Comparison of ENCODE assay signal across 29 mouse cellular contexts in the genomic region with DNA sequence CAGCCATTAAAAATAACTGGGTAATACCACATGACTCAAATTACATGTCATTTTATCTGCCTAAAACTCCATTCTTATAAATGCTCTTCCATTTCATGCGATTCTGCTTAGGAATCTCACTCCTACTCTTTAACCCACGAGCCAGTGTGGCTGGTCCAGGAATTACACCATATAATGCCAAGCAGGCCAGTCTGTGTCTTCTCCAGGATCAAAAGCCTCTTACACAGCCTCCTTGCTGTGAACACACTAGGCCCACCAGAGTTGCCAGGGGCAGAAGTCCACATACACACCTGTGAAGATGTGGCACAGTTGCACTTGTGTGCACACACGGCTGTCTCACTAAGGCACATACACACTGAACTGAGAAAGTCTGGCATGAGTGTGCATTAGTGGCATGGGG. TPM values are rescaled to one million over a fixed set of nuclear protein-coding genes. Genes with fewer than 3 reads are reported as not detected.
DNase-seq lines count a peak whose midpoint lies in the region; ATAC-seq and TF ChIP-seq lines count a peak whose summit lies in the region.
"Had no signal": no experiment of that assay in that cellular context is flagged by ENCODE, and none has a peak within 500 bp of the region (broad histone marks: within the 10 kb centered on the region; RNA-seq: fewer than 3 reads in every experiment).

No protein-coding gene starts in this region.

- ATAC-seq in cerebellum, adult (ENCODE audit: insufficient number of reproducible peaks, low FRiP score, low TSS enrichment): peak; percentile 27
- no peak for ATAC-seq in kidney, embryonic 16.5 days (ENCODE audit: low FRiP score, low TSS enrichment)
- ATAC-seq: activated CD4-positive, CD25-positive, alpha-beta regulatory T cell, adult 4 months; intestine, embryonic 15.5 days had no signal

- peak; percentile 40 for TF ChIP-seq CTCF in layer of hippocampus, adult 2 months (conservative IDR thresholded peaks at IDR 0.05)
- TF ChIP-seq CTCF in cerebellum, adult 2 months (IDR thresholded peaks at IDR 0.05; ENCODE audit: borderline replicate concordance, insufficient read depth, low read depth, low read length): no peak

- peaks cover 12% of the 10 kb centered on the region for H3K4me1 ChIP-seq in cerebellum, adult 2 months (ENCODE audit: control insufficient read depth, insufficient read depth, low read length)
- no peaks in the 10 kb centered on the region for H3K4me1 ChIP-seq in kidney, embryonic 16.5 days (ENCODE audit: insufficient read depth, low read length)
- H3K4me1 ChIP-seq: embryonic facial prominence, embryonic 13.5 days; hindbrain, embryonic 13.5 days; intestine, embryonic 15.5 days; lung, embryonic 15.5 days; midbrain, embryonic 12.5 days; stomach, embryonic 15.5 days had no signal

- DNase-seq in cerebellum, postnatal 4 days (ENCODE audit: low spot score in 2 of 2): no peak
- no peak for DNase-seq in layer of hippocampus, adult 2 months (ENCODE audit: low spot score in 2 of 2)
- no peak for DNase-seq in layer of hippocampus, postnatal 25 days (ENCODE audit: extremely low spot score in 1 of 2, low spot score in 1 of 2)
- DNase-seq in cerebellum, adult 2 months: peak; percentile 30 to 31
- peak; percentile 22 to 38 for DNase-seq in cerebellum, postnatal 25 days
- no peak for DNase-seq in gastrocnemius, postnatal 10 days
- DNase-seq: adrenal gland, postnatal 10 days; embryo, embryonic 11 days; kidney, adult 9 months; kidney, postnatal 25 days; lung, postnatal 4 days; thymus, adult 18-20 months; thymus, postnatal 36 days had no signal

- H3K9me3 ChIP-seq in kidney, embryonic 16.5 days (ENCODE audit: low read length): no peaks in the 10 kb centered on the region
- H3K9me3 ChIP-seq: embryonic facial prominence, embryonic 13.5 days; hindbrain, embryonic 13.5 days; intestine, embryonic 15.5 days; limb, embryonic 15.5 days; lung, embryonic 15.5 days; midbrain, embryonic 12.5 days; stomach, embryonic 15.5 days had no signal

- no peaks in the 10 kb centered on the region for H3K36me3 ChIP-seq in kidney, embryonic 16.5 days (ENCODE audit: insufficient read depth, low read length)
- H3K36me3 ChIP-seq: embryonic facial prominence, embryonic 13.5 days; hindbrain, embryonic 13.5 days; intestine, embryonic 15.5 days; limb, embryonic 15.5 days; lung, embryonic 15.5 days; midbrain, embryonic 12.5 days; stomach, embryonic 15.5 days had no signal

- WGBS in cerebellum, adult 2 months: 28% methylated on average over 3 of the region's 3 CpGs
- WGBS in kidney, embryonic 16.5 days: 82% methylated on average over 3 of the region's 3 CpGs

- no peak overlapping the region for H3K9ac ChIP-seq in kidney, embryonic 16.5 days (replicated peaks; ENCODE audit: low read length)
- H3K9ac ChIP-seq: embryonic facial prominence, embryonic 13.5 days; hindbrain, embryonic 13.5 days; intestine, embryonic 15.5 days; limb, embryonic 15.5 days; liver, embryonic 14.5 days; lung, embryonic 15.5 days; midbrain, embryonic 12.5 days; stomach, embryonic 15.5 days had no signal

- H3K4me3 ChIP-seq in layer of hippocampus, adult 2 months: no peak overlapping the region
- no peak overlapping the region for H3K4me3 ChIP-seq in cerebellum, adult 2 months (replicated peaks; ENCODE audit: insufficient read depth, low read depth, low read length)
- no peak overlapping the region for H3K4me3 ChIP-seq in kidney, embryonic 16.5 days (ENCODE audit: low read length)
- H3K4me3 ChIP-seq: embryonic facial prominence, embryonic 13.5 days; erythroblast, embryonic 14.5 days; hindbrain, embryonic 13.5 days; intestine, embryonic 15.5 days; limb, embryonic 15.5 days; lung, embryonic 15.5 days; midbrain, embryonic 12.5 days; stomach, embryonic 15.5 days had no signal

- no peak overlapping the region for H3K27ac ChIP-seq in layer of hippocampus, adult 2 months
- H3K27ac ChIP-seq in cerebellum, adult 2 months (ENCODE audit: insufficient read depth, low read length): no peak overlapping the region
- H3K27ac ChIP-seq in kidney, embryonic 16.5 days (ENCODE audit: low read length): no peak overlapping the region
- H3K27ac ChIP-seq: embryonic facial prominence, embryonic 13.5 days; hindbrain, embryonic 13.5 days; intestine, embryonic 15.5 days; liver, embryonic 14.5 days; lung, embryonic 15.5 days; midbrain, embryonic 12.5 days; stomach, embryonic 15.5 days had no signal

- no peak for TF ChIP-seq POLR2A in cerebellum, adult 2 months (IDR thresholded peaks at IDR 0.05; ENCODE audit: borderline replicate concordance, insufficient read depth, low read length)

- no peaks in the 10 kb centered on the region for H3K27me3 ChIP-seq in cerebellum, adult 2 months (ENCODE audit: control insufficient read depth, insufficient read depth, low read length)
- no peaks in the 10 kb centered on the region for H3K27me3 ChIP-seq in kidney, embryonic 16.5 days (ENCODE audit: insufficient read depth, low read length)
- H3K27me3 ChIP-seq: embryonic facial prominence, embryonic 13.5 days; hindbrain, embryonic 13.5 days; intestine, embryonic 15.5 days; limb, embryonic 15.5 days; lung, embryonic 15.5 days; midbrain, embryonic 12.5 days; stomach, embryonic 15.5 days had no signal

- H3K4me2 ChIP-seq in kidney, embryonic 16.5 days (replicated peaks; ENCODE audit: low read depth, low read length): no peak overlapping the region
- H3K4me2 ChIP-seq: embryonic facial prominence, embryonic 13.5 days; hindbrain, embryonic 13.5 days; intestine, embryonic 15.5 days; limb, embryonic 15.5 days; lung, embryonic 15.5 days; midbrain, embryonic 12.5 days; stomach, embryonic 15.5 days had no signal

RNA-seq across cellular contexts. Expression of a gene that starts 50.8 kb away (rescaled TPM):
- total RNA-seq in layer of hippocampus, adult 2 months (2021): 10 to 100 TPM; 63.6 to 66.3 TPM
- 10 to 100 TPM; 67.9 to 73.6 TPM for total RNA-seq in layer of hippocampus, postnatal 25 days (2021)
- polyA plus RNA-seq in cerebellum, adult 2 months (2012; rRNA removed): 17.1 and 17.5 TPM in 2 replicates
- polyA plus RNA-seq in kidney, embryonic 16.5 days (2015; fragmentation: Nextera tagmentation; extraction: Ambion mirVana): 0.20 and 0.30 TPM in 2 replicates
- under 1 TPM; 0.11 to 0.56 TPM for total RNA-seq in gastrocnemius, postnatal 10 days (2021)
- total RNA-seq: heart, adult 8-10 months; heart, postnatal 25 days; monocyte, adult 5-6 weeks; neutrophil, adult 5-6 weeks had no signal
- polyA plus RNA-seq: activated CD4-positive, CD25-positive, alpha-beta regulatory T cell, adult 4 months; erythroblast, embryonic 14.5 days had no signal

Comparison
In these comparisons a context has a peak if more than half of its experiments do, and no peak if none do; other contexts are left out.
1. DNase-seq: peak in cerebellum, adult 2 months (2 of 2) and cerebellum, postnatal 25 days (2 of 2); none in cerebellum, postnatal 4 days (0 of 2), layer of hippocampus, adult 2 months (0 of 2), layer of hippocampus, postnatal 25 days (0 of 2) and gastrocnemius, postnatal 10 days (single experiment).
2. RNA of a gene that starts 50.8 kb away (total RNA-seq): 67.9 to 73.6 TPM in layer of hippocampus, postnatal 25 days and 63.6 to 66.3 TPM in layer of hippocampus, adult 2 months; 0.11 to 0.56 TPM in gastrocnemius, postnatal 10 days; every median in the first group is over 10 times any median in the second.